Mouse (Mus musculus) small intestine, adult 2 months (tissue): ENCODE measurements around the gene Itgb5. TPM values are rescaled to one million over a fixed set of nuclear protein-coding genes. Genes with fewer than 3 reads are reported as not detected.

Experiments
- H3K27ac ChIP-seq: fragments of 200-500 bp; 2 replicates; pipeline ENCODE4 v1.5.1; 2012; ENCODE audit warnings: low read depth, low read length, control low read depth, inconsistent platforms; ENCODE audit not compliant: insufficient read depth
- H3K27me3 ChIP-seq: fragments of 200-500 bp; 2 replicates; pipeline ENCODE4 v1.6.1; 2012; ENCODE audit warnings: mild to moderate bottlenecking, moderate library complexity, low read length, inconsistent platforms; ENCODE audit not compliant: control insufficient read depth, insufficient read depth
- H3K36me3 ChIP-seq: fragments of 200-500 bp; 2 replicates; pipeline ENCODE4 v1.6.1; 2012; ENCODE audit warnings: mild to moderate bottlenecking, low read length, control low read depth, inconsistent platforms; ENCODE audit not compliant: control insufficient read depth, insufficient read depth
- H3K4me1 ChIP-seq: fragments of 200-500 bp; 2 replicates; pipeline ENCODE4 v1.6.1; 2012; ENCODE audit warnings: low read length, inconsistent platforms, mixed read lengths; ENCODE audit not compliant: control insufficient read depth, insufficient read depth, insufficient read length
- H3K4me3 ChIP-seq: fragments of 200-500 bp; 2 replicates; pipeline ENCODE4 v1.5.1; 2012; ENCODE audit warnings: low read depth, mild to moderate bottlenecking, control low read depth, inconsistent platforms, low read length, moderate library complexity
- CTCF ChIP-seq: fragments of 200-500 bp; IDR thresholded peaks from 2 replicates; pipeline ENCODE4 v1.5.1; 2012; ENCODE audit warnings: low read depth, mild to moderate bottlenecking, control low read depth, inconsistent platforms, low read length, moderate library complexity, mixed read lengths; ENCODE audit not compliant: insufficient replicate concordance, insufficient read length; ENCODE audit errors: extremely low read depth
- POLR2A ChIP-seq: fragments of 200-500 bp; IDR thresholded peaks from 2 replicates; pipeline ENCODE4 v1.6.1; 2012; ENCODE audit warnings: low read depth, mild to moderate bottlenecking, control low read depth, inconsistent platforms, low read length, moderate library complexity
- WGBS: fragments of 180-500 bp; shearing (Covaris S2); methylation state at CpG from one replicate; pipeline ENCODE4 v1.1.7; 2018; 5-methylcytosine and 5-hydroxymethylcytosine counted together
- polyA plus RNA-seq: library from polyadenylated mRNA; depleted of rRNA; stranded (reverse); fragments of >200 nt; gene quantifications from 2 replicates; pipeline ENCODE4 v1.2.3, GENCODE M21; 2012; rRNA removed

The Itgb5 gene
- polyA plus RNA-seq, result 36.3 and 80.3 TPM in 2 replicates

DNA sequence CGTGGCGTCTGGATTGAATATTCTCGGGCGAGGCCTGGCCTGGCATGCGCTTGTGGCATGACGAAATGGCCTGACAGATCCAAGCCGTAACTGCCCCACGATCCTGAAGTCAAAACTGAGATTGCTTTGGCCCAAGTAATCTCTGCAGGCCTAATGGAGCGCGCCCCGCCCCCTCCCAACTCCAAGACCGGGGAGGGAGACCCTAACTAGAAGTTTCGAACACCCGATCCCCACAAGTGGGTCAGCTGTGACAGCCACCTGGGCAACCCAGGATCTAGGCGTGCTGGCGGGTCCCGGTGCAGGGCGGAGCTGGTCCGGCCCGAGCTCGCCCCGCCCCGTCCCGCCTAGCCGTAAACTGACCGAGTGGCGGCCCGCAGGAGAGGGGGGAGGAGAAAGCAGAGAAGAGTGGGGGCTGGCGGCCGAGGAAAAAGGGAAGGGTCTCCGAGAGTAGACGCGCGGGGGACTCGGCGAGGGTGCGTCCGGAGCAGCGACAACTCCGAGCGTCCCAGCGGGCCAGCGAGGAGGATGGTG lies at the start of gene Itgb5:
Gene Itgb5 (plus strand): TSS at position 365 of the 531 bp plus-strand sequence.
- Histone ChIP-seq H3K27me3 (no peaks in the 10 kb centered on the region), H3K27ac (peak within 1 kb of the TSS; percentile 31), H3K4me3 (peak within 1 kb of the TSS; percentile 83), H3K4me1 (peaks cover 11% of the 10 kb centered on the region), H3K36me3 (no peaks in the 10 kb centered on the region)
- TF ChIP-seq POLR2A (no peak), CTCF (no peak)
- 1% methylated on average over 43 of the region's 43 CpGs for WGBS

DNA sequence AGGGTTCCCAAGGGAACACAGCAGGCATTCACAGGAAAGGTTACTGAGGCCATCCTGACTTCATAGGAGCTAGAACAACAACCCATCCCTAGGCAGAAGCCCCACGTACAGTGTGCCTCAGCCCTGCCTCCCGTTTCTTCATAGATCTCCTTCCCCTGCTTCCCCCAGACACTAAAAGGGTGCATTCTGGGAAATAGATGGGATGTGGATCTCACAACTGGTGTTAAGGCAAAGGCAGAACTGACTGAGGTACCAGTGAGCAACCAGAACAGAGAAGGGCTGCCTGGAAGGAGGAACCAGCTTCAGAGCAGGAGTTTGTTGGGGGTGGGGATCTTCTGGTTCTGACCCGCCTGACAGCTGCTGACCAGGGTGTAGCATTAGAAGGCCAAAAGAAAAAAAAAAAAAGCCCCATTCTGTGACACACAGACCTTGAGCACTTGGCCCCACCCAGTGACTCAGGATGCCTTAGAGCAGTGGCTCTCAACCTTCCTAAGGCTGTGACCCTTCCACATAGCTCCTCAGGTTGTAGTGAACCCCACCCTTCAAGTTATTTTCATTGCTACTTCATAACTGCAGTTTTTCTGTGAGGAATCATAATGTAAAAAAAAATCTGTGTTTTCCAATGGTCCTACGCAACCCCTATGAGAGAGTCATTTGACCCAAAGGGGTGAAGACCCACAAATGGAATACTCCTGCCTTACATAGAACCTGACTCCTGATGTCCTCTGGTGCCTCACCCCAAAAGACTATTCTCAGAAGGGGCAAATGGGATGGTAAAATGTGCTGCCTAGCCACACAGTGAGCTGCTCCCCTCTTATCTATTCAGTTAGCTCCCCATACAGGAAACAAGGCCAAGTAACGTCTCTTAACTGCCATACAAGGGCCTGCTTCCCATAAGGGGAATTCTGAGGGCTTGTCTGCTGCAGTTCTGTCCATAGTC lies 47.4 kb upstream of the Itgb5 start:
- WGBS, result 60% methylated on average over 5 of the region's 5 CpGs
- peak overlapping the region; percentile 96 for H3K27ac ChIP-seq

DNA sequence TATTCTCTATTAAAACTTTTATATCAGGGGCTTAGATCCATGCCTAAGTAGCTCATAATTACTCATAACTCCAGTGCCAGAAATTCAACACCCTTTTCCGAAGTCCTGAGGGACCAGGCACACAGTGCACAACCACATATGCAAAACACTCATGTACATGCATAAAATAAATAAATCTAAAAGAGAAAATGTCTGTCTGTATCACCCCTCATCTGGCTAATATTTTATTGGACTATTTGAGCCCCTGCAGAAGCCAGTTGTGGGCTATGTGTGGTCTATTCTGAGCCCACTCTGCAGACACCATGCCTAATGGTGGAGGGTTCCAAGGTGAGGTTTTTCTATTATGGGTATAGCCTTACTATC lies 46.8 kb upstream of the Itgb5 start:
- Histone ChIP-seq H3K4me3 (no peak overlapping the region), H3K36me3 (no peaks in the 10 kb centered on the region), H3K27ac (peak overlapping the region; percentile 96), H3K4me1 (peaks cover 40% of the 10 kb centered on the region; the same call in 1 of the 2 replicates), H3K27me3 (no peaks in the 10 kb centered on the region)
- 30% methylated on average over 1 of the region's 1 CpGs for WGBS
- no peak for TF ChIP-seq CTCF
- no peak for TF ChIP-seq POLR2A

More for the DNA sequence above, 47.4 kb upstream of the Itgb5 start:
- Histone ChIP-seq H3K4me3 (no peak overlapping the region), H3K4me1 (peaks cover 38% of the 10 kb centered on the region; the same call in 1 of the 2 replicates), H3K27me3 (no peaks in the 10 kb centered on the region), H3K36me3 (no peaks in the 10 kb centered on the region)
- TF ChIP-seq POLR2A, result no peak
- no peak for TF ChIP-seq CTCF

DNA sequence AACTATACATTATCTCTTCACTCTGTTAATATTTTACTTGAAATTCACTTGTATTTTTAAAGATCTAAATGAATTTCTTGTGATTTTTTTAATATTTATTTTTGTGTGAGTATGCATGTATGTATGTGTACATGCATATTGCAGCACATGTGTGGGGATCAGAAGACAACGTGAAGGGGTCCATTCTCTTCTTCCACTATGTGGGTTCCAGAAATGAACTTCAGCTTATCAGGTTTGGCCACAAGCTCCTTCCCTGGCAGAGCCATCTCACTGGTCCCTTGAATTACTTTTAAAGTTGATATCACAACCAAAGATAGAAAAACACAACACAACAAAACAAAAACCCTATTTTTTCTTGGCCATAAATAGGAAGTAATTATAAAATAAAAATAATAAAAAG lies 44.9 kb upstream of the Itgb5 start:
- Histone ChIP-seq H3K36me3 (no peaks in the 10 kb centered on the region), H3K27ac (peak overlapping the region; percentile 79), H3K27me3 (no peaks in the 10 kb centered on the region), H3K4me3 (no peak overlapping the region), H3K4me1 (peaks cover 37% of the 10 kb centered on the region; the same call in 1 of the 2 replicates)
- WGBS, result 64% methylated on average over 1 of the region's 1 CpGs
- no peak for TF ChIP-seq CTCF
- no peak for TF ChIP-seq POLR2A

DNA sequence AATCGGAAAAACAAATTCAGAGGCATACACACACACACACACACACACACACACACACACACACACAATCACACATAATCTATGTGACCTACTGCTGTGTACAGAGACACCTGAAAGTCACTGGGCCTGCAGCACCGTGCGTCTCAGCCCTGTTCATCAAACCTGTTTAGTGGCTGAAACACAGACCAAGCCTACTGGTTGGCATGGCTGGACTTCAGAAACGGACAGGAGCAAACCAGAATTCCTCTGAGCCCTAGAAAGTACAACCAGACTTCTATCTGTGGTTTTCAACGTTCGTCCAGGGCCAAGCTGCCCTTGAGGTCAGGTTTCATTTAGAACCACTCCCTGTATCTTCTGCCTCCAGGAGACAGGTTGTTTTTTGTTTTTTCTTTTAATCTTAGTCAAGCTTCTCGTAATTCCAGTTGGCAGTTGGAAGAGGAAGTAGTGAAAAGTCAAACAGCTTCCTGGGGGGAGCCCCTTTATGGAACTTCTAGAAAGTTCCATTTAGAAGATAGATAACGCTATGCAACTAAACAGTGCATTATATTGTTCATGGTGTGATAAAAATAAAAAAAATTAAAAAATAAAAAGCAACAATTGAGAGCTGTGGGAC lies 44.3 kb upstream of the Itgb5 start:
- TF ChIP-seq POLR2A (no peak), CTCF (no peak)
- WGBS, result 20% methylated on average over 8 of the region's 8 CpGs
- Histone ChIP-seq H3K36me3 (no peaks in the 10 kb centered on the region), H3K27ac (peak overlapping the region; percentile 95), H3K4me3 (peak overlapping the region; percentile 16; the same call in 1 of the 2 replicates), H3K4me1 (peaks cover 42% of the 10 kb centered on the region; the same call in 1 of the 2 replicates), H3K27me3 (no peaks in the 10 kb centered on the region)

DNA sequence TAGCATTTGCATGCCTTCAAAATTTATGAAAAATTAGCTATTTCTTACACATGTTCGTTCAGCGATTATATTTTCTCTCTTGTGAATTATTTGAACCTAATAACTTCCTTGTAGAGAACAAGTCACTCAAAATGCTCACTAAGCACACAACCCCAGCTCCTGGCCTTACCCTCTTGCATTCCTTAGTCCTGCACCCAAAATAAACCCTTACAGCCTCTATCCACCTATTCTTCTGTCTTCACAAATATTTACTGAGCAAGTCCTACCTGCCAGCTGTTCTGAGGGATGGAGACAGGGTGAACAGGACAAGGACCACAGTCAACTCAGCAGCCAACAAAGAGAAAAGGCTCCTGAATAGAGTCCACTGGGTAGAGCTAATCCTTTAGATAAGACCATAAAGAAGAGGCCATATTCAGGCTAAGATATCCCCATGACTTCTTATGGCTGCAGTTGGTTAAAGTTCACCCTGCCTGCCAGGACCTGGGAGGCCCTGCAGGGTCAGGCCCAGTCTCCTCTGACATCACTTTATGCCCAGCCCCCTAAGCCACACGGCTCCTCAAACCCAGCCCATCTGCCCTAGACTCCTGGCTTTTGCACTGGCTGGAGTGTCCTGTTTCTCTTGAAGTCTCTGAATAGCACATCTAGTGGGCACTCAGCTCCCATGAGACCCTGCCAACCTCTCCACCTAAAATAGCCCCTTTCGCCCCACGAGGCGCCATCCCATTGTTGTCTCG lies 42.6 kb upstream of the Itgb5 start:
- Histone ChIP-seq H3K27me3 (no peaks in the 10 kb centered on the region), H3K4me1 (peaks cover 33% of the 10 kb centered on the region; the same call in 1 of the 2 replicates), H3K27ac (peak overlapping the region; percentile 89), H3K4me3 (no peak overlapping the region), H3K36me3 (no peaks in the 10 kb centered on the region)
- 45% methylated on average over 7 of the region's 7 CpGs for WGBS
- TF ChIP-seq CTCF (no peak), POLR2A (no peak)
